Mouse (Mus musculus) stomach, postnatal 0 days (tissue): Measurements from ENCODE around the gene Mgat4b. TPM values are rescaled to one million over a fixed set of nuclear protein-coding genes. Genes with fewer than 3 reads are reported as not detected.

Source experiments
- ATAC-seq: fragments of 200-750 bp; cut with Nextera tagmentation; 2 replicates; pipeline ENCODE4 v1.8.0; 2017; ENCODE audit not compliant: low FRiP score, low TSS enrichment
- DNase-seq: peaks from one replicate; pipeline ENCODE4 v3.0.0-alpha.2; 2016; ENCODE audit warnings: low spot score
- H3K27ac ChIP-seq: fragments of 300-500 bp; sonication (generic); replicated peaks from 2 replicates; pipeline ENCODE4 v1.5.1; 2014; ENCODE audit warnings: mild to moderate bottlenecking, control low read depth
- H3K27me3 ChIP-seq: fragments of 300-500 bp; sonication (generic); 2 replicates; pipeline ENCODE4 v1.6.1; 2014; ENCODE audit warnings: low read length; ENCODE audit not compliant: control insufficient read depth, insufficient read depth
- H3K36me3 ChIP-seq: fragments of 300-500 bp; sonication (generic); 2 replicates; pipeline ENCODE4 v1.6.1; 2014; ENCODE audit warnings: low read length, mixed read lengths; ENCODE audit not compliant: control insufficient read depth, insufficient read depth
- H3K4me1 ChIP-seq: fragments of 300-500 bp; sonication (generic); replicated peaks from 2 replicates; pipeline ENCODE4 v1.6.1; 2014; ENCODE audit warnings: antibody characterized with exemption; ENCODE audit not compliant: control insufficient read depth, insufficient read depth
- H3K4me2 ChIP-seq: fragments of 300-500 bp; sonication (generic); replicated peaks from 2 replicates; pipeline ENCODE4 v1.6.1; 2014; ENCODE audit warnings: low read depth, mild to moderate bottlenecking, control low read depth, moderate library complexity
- H3K4me3 ChIP-seq: fragments of 300-500 bp; sonication (generic); 2 replicates; pipeline ENCODE4 v1.5.1; 2014; ENCODE audit warnings: low read depth, low read length, control low read depth
- H3K9ac ChIP-seq: fragments of 300-500 bp; sonication (generic); 2 replicates; pipeline ENCODE4 v1.6.1; 2014; ENCODE audit warnings: mild to moderate bottlenecking, low read length, control low read depth, mixed read lengths
- H3K9me3 ChIP-seq: fragments of 300-500 bp; sonication (generic); 2 replicates; pipeline ENCODE4 v1.6.1; 2016; ENCODE audit warnings: low read length; ENCODE audit not compliant: control insufficient read depth
- CTCF ChIP-seq: IDR thresholded peaks from 2 replicates; pipeline ENCODE4 v1.5.1; 2016; ENCODE audit warnings: antibody characterized with exemption, low read depth, mild to moderate bottlenecking, moderate library complexity
- EP300 ChIP-seq: optimal IDR thresholded peaks from 2 replicates; pipeline ENCODE3; 2016; ENCODE audit warnings: antibody characterized with exemption
- WGBS: fragments of 180-500 bp; shearing (Covaris S2); extraction: QIAGEN DNeasy Blood & Tissue Kit; methylation state at CpG from one replicate; pipeline ENCODE4 v1.1.7; 2014; 5-methylcytosine and 5-hydroxymethylcytosine counted together
- polyA plus RNA-seq: library from polyadenylated mRNA; unstranded; fragments of >200 nt; fragmentation: Nextera tagmentation; extraction: Ambion mirVana; gene quantifications from 2 replicates; pipeline ENCODE4 v1.2.1, GENCODE M21; 2015

Gene Mgat4b
- polyA plus RNA-seq, 1 experiment from 2014 or later = 30.8 TPM

DNA sequence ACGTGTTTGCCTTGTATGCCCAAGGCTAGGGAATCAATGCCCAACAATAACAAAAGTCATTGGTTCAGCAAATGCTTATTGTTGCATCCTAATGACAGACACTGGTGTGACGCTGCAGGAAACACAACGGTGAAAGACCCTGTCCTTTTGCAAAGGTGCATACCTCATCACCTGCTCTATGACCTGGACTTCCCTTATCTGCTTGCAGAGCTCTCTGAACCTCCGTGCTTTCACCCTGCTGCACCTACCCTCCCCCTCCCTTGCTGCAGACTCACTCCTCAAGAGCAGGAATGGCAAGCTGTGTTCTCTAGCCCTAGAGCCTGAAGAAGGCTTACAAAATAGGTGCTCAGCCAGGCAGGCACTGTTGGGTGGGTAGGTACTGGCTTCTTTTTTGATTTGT lies 15.9 kb upstream of the Mgat4b start:
- Histone ChIP-seq H3K36me3 (peaks cover 5% of the 10 kb centered on the region), H3K4me2 (no peak overlapping the region), H3K27me3 (no peaks in the 10 kb centered on the region), H3K9me3 (no peaks in the 10 kb centered on the region), H3K27ac (no peak overlapping the region), H3K4me3 (no peak overlapping the region), H3K9ac (no peak overlapping the region), H3K4me1 (no peaks in the 10 kb centered on the region)
- 65% methylated on average over 4 of the region's 4 CpGs for WGBS
- DNase-seq (peak; percentile 23), ATAC-seq (no peak)
- TF ChIP-seq CTCF = no peak
- no peak for TF ChIP-seq EP300

DNA sequence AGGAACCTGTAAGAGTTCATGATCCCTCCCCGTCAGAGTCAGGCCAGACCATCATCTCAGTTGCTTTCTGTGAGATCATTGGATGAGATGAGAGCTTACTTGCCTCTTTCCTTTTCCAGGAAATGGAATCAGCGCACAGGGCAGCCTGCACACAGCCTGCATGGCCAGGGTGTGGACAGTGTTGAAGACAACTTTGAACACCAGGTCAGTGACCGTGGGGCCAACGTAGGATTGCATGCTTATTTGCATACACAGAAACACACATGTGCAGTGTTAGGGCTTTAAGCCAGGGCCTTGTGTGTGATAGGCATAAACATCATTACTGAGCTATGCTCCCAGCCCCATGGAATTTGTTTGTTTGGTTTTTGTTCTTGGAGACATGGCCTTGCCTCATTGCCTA lies 13.2 kb upstream of the Mgat4b start:
- TF ChIP-seq EP300 (no peak), CTCF (no peak)
- H3K9me3 ChIP-seq = no peaks in the 10 kb centered on the region
- no peak overlapping the region for H3K27ac ChIP-seq
- no peaks in the 10 kb centered on the region for H3K4me1 ChIP-seq
- no peaks in the 10 kb centered on the region for H3K27me3 ChIP-seq
- no peak overlapping the region for H3K4me3 ChIP-seq
- no peak overlapping the region for H3K9ac ChIP-seq
- DNase-seq (no peak), ATAC-seq (peak; percentile 43; the same call in 1 of the 2 replicates)
- H3K36me3 ChIP-seq = peaks cover 25% of the 10 kb centered on the region
- WGBS = 80% methylated on average over 4 of the region's 4 CpGs
- no peak overlapping the region for H3K4me2 ChIP-seq

DNA sequence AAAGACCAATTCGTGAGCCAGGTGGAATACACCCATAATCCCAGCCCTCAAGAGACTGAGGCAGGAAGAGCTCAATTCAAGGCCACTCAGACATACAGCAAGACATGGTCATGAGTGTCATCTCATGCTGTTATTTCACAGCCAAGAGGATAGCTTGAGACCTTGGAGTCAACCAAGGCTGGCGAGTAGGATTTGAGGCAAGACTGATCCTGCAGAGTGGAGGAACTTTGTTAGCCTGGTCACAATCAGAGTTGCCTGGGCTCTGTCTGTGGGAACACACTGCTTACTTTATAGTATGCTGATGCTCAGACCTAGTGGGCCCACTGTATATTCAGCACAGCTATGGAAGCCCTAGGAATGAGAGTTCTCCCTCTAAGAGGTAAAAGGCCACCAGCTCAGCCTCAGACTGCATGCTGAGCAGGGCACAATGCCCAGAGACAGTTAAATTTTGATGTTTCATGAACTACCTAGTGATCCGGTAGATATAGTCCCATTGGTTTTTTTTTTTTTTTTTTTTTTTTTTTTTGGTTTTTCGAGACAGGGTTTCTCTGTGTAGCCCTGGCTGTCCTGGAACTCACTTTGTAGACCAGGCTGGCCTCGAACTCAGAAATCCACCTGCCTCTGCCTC lies 12.4 kb upstream of the Mgat4b start:
- no peak for DNase-seq
- WGBS = 82% methylated on average over 3 of the region's 5 CpGs
- H3K4me1 ChIP-seq = no peaks in the 10 kb centered on the region
- H3K4me2 ChIP-seq = no peak overlapping the region
- TF ChIP-seq CTCF (no peak), EP300 (no peak)
- H3K27ac ChIP-seq = no peak overlapping the region
- no peak overlapping the region for H3K9ac ChIP-seq
- H3K9me3 ChIP-seq = no peaks in the 10 kb centered on the region
- peaks cover 31% of the 10 kb centered on the region for H3K36me3 ChIP-seq
- no peaks in the 10 kb centered on the region for H3K27me3 ChIP-seq
- no peak overlapping the region for H3K4me3 ChIP-seq
- no peak; the same call in 1 of the 2 replicates for ATAC-seq

DNA sequence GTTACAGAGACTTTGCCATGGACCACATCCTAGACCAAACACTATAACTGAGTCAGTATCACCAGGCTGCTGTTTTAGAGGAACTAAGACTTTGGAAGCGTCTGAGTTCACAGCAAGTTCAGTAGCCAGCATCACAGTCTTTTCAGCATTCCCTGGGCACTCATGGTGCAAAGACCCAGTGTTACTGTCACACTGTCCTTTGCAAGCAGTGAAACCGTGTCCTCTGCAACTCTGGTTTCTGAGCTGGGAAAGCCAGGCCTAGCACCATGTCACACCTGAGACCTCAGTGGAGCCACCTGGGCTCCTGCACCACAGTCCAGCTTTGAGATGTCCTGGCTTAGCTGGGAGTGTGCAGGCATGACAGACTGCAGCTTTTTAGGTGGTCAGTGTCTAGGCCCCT lies 11.8 kb upstream of the Mgat4b start:
- TF ChIP-seq CTCF = no peak
- no peak for TF ChIP-seq EP300
- ATAC-seq = peak; percentile 39; the same call in 1 of the 2 replicates
- H3K4me1 ChIP-seq = no peaks in the 10 kb centered on the region
- H3K9ac ChIP-seq = no peak overlapping the region
- H3K36me3 ChIP-seq = peaks cover 33% of the 10 kb centered on the region
- H3K4me3 ChIP-seq = no peak overlapping the region
- H3K9me3 ChIP-seq = no peaks in the 10 kb centered on the region
- DNase-seq = no peak
- H3K27ac ChIP-seq = no peak overlapping the region
- 81% methylated on average over 2 of the region's 2 CpGs for WGBS
- H3K4me2 ChIP-seq = no peak overlapping the region
- no peaks in the 10 kb centered on the region for H3K27me3 ChIP-seq

DNA sequence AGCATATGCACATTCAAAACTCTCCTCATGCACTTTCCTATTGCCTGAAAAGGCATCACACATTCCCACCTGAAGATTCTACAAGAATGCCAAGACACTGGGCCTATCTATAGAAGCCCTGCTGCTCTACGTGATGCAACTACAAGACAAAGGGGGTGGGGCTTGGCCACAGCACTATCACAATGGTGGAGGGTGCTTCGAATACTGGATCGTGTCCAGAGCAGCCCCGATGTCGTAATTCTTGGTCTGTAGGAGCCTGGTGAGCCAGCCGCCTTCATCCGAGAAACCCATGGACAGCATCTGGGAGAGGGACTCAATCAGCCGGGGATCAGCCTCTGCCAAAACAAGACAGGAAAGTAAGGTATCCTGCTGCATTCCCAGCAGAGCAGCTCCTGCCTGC lies 10.1 kb upstream of the Mgat4b start:
- H3K4me1 ChIP-seq = no peaks in the 10 kb centered on the region
- 75% methylated on average over 8 of the region's 8 CpGs for WGBS
- no peak overlapping the region for H3K4me2 ChIP-seq
- H3K9ac ChIP-seq = no peak overlapping the region
- H3K9me3 ChIP-seq = no peaks in the 10 kb centered on the region
- no peak overlapping the region for H3K4me3 ChIP-seq
- no peaks in the 10 kb centered on the region for H3K27me3 ChIP-seq
- DNase-seq = no peak
- peak; percentile 23; the same call in 1 of the 2 replicates for ATAC-seq
- no peak overlapping the region for H3K27ac ChIP-seq
- no peak for TF ChIP-seq EP300
- TF ChIP-seq CTCF = no peak
- peaks cover 43% of the 10 kb centered on the region for H3K36me3 ChIP-seq

DNA sequence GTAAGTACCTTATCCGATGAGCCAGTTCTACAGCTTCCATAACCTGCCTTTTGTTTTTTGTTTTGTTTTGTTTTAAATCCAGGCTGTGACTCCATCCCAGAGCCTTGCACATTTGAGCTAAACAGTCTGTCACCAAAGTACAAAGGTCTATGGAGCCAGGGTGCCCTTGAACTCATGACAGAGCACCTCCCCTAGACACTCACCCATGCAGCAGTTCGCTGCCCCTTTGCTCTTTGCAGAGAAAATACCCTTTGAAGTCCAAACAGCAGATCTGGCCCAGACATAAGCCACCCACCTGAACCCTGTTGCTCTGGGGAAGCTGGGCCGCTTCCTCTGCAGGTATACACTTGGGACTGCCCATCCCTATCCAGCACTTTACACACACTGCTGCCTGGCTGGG lies 9.1 kb upstream of the Mgat4b start:
- H3K9ac ChIP-seq = no peak overlapping the region
- no peak overlapping the region for H3K27ac ChIP-seq
- no peak overlapping the region for H3K4me2 ChIP-seq
- DNase-seq = no peak
- no peaks in the 10 kb centered on the region for H3K27me3 ChIP-seq
- no peak for ATAC-seq
- H3K4me3 ChIP-seq = no peak overlapping the region
- no peaks in the 10 kb centered on the region for H3K9me3 ChIP-seq
- H3K36me3 ChIP-seq = peaks cover 52% of the 10 kb centered on the region
- WGBS = 92% methylated on average over 3 of the region's 3 CpGs
- no peaks in the 10 kb centered on the region for H3K4me1 ChIP-seq
- no peak for TF ChIP-seq CTCF
- TF ChIP-seq EP300 = no peak
